Mouse (Mus musculus): Measurements from ENCODE around the gene Nprl3. TPM values are rescaled to one million over a fixed set of nuclear protein-coding genes. Genes with fewer than 3 reads are reported as not detected.
A peak's percentile ranks its signal among the peaks of the same experiment; 100 is the strongest.
"Not testable (repeated sequence)": the region's sequence is repeated elsewhere in the genome, so short reads cannot be mapped to it uniquely, and the experiment has no call there.

Nprl3 gene
- 61.1 and 70.4 TPM in 2 replicates for polyA plus RNA-seq (2012; rRNA removed)

GRCm38 (mm10) chr11:32267188-32267884, at the start of gene Nprl3:
TSS of gene Nprl3 (minus strand) at chr11:32267707.
- peak; percentile 97 for DNase-seq (ENCODE audit: low spot score)

- DNase-seq (ENCODE audit: low spot score), result no peak
Observed at GRCm38 (mm10) chr11:32316009-32316408, 48.5 kb upstream of the Nprl3 start.

GRCm38 (mm10) chr11:32309928-32310327, 42.4 kb upstream of the Nprl3 start:
- DNase-seq (ENCODE audit: low spot score), result no peak

DNA sequence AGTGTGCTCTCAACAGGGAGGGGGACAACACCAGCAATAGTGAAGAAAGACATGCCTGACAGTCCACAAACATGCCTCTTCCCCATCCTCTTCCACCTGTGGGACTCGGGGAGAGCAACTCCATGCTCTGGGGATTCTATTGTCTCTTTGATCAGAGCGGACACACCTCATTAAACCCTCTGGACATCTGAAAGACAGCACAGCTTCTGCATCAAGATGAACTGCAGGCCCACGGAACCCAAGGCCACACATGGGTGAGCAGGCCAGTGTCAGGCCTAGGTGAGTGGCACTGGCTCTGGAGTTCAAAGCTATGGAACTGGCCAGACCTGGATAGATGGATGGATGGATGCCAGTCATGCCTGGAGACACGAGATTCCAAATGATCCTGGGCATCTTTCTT, 41.9 kb upstream of the Nprl3 start:
- no peak for DNase-seq (ENCODE audit: low spot score)

GRCm38 (mm10) chr11:32307006-32307405, 39.5 kb upstream of the Nprl3 start:
- DNase-seq (ENCODE audit: low spot score), result no peak

DNA sequence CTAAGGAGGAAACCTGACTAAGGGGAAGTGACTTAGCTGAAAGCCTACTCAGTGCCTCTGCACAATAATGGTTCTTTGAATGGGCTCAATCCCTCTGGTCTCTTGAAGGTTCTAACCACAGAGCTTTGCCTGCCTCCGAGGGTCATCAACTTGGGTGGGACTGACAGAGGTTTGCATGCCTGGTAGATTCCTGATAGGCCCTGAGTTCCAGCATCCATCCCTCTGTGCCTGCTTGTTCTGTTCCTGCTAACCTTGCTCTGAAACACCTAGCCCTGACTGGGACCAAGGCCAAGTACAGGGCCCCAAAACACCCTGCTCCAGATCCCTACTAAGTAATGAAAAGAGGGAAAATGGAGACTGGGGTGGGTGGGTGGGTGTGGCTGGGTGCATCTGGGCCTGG, 35.9 kb upstream of the Nprl3 start:
- DNase-seq (ENCODE audit: low spot score), result no peak

GRCm38 (mm10) chr11:32302824-32303419, 35.4 kb upstream of the Nprl3 start:
- no peak for DNase-seq (ENCODE audit: low spot score)

- no peak for DNase-seq (ENCODE audit: low spot score)
Observed at GRCm38 (mm10) chr11:32301506-32301905, 34.0 kb upstream of the Nprl3 start.

GRCm38 (mm10) chr11:32300279-32301267, 33.1 kb upstream of the Nprl3 start:
- no peak for DNase-seq (ENCODE audit: low spot score)

- peak; percentile 34 for DNase-seq (ENCODE audit: low spot score)
Observed at GRCm38 (mm10) chr11:32299865-32300264, 32.4 kb upstream of the Nprl3 start, which contains the start of gene Hbq1a. TSS of gene Hbq1a (plus strand) at chr11:32300069.

GRCm38 (mm10) chr11:32298532-32298918, 31.0 kb upstream of the Nprl3 start:
- DNase-seq (ENCODE audit: low spot score), result no peak

GRCm38 (mm10) chr11:32297866-32298531, 30.5 kb upstream of the Nprl3 start:
- no peak for DNase-seq (ENCODE audit: low spot score)

DNA sequence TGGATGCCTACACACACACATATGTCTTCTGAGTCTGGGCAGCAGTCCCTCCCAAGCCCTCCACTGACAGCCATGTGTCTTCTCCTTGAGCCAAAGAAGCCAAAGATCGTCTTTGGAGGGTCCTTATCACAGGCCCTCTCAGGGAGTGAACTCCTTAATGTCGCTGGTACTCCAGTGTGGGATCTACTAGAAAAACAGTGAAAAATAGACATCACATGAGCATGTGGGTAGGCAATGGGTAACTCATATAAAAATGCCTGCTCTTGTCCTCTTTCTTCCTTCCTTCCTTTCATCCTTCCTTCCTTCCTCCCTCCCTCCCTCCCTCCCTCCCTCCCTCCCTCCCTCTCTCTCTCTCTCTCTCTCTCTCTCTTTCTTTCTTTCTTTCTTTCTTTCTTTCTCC, 29.9 kb upstream of the Nprl3 start:
- not testable (repeated sequence) for DNase-seq (ENCODE audit: low spot score)

GRCm38 (mm10) chr11:32296203-32296602, 28.7 kb upstream of the Nprl3 start, which contains the start of gene Hba-a2:
TSS of gene Hba-a2 (plus strand) at chr11:32296489.
- DNase-seq (ENCODE audit: low spot score), result not testable (repeated sequence)

GRCm38 (mm10) chr11:32293479-32293878, 26.0 kb upstream of the Nprl3 start:
- not testable (repeated sequence) for DNase-seq (ENCODE audit: low spot score)

DNA sequence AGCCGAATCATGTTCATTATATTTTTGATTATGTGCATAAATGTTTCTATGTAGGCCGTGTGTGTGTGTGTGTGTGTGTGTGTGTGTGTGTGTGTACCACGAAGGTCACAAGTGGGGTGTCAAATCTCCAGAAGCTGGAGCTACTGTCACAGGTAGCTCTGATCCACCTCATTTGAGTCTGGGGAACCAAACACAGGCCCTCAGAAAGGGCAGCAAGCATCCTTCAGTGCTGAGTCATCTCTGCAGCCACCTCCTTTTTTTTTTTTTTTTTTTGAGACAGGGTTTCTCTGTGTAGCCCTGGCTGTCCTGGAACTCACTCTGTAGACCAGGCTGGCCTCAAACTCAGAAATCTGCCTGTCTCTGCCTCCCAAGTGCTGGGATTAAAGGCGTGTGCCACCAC, 25.3 kb upstream of the Nprl3 start:
- DNase-seq (ENCODE audit: low spot score), result not testable (repeated sequence)

DNA sequence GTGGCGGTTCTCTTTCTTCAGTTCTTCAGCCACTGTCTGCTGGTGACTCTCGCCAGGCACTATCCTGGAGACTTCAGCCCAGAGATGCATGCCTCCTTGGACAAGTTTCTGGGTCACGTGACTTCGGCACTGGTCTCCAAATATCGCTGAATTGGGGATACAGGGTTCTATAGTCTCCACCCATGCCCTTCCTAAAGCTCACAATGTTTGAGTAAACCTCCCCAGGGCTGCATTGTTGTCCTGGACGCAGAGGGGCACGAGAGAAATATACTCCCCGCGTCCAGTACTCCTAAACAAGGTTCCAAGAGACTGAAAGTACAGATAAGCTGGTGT, 20.0 kb upstream of the Nprl3 start:
- no peak for DNase-seq (ENCODE audit: low spot score)

- peak; percentile 58 for DNase-seq (ENCODE audit: low spot score)
Observed at GRCm38 (mm10) chr11:32286695-32287492, 19.4 kb upstream of the Nprl3 start, which contains the start of gene Hbq1b. TSS of gene Hbq1b (plus strand) at chr11:32286965.

DNA sequence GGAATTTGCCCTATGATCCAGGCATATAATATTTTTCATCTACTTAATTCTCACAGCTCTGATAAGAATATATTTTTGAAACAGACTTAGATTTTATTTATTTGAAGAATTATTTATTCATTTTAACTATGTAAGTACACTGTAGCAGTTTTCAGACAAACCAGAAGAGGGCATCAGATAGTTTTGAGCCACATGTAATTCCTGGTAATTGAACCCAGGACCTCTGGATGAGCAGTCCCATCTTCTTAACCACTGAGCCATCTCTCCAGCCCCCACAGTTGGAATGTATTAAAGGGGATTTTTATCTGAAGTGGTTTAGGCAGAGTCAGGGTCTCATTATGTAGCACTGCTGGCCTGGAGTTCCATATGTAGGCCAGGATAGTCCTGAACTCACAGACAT, 18.4 kb upstream of the Nprl3 start:
- DNase-seq (ENCODE audit: low spot score), result not testable (repeated sequence)

- no peak for DNase-seq (ENCODE audit: low spot score)
Observed at GRCm38 (mm10) chr11:32285031-32285775, 17.7 kb upstream of the Nprl3 start.

Measured in urinary bladder, adult 2 months (tissue).